Mouse (Mus musculus) urinary bladder, postnatal 10 days (tissue): ENCODE results near the gene Med13.
"Not testable (repeated sequence)": the region's sequence is repeated elsewhere in the genome, so short reads cannot be mapped to it uniquely, and the experiment has no call there.

ENCODE experiments used
- DNase-seq: peaks from one replicate; pipeline ENCODE4 v3.0.0; 2022; ENCODE audit warnings: low spot score

Gene Med13

DNA sequence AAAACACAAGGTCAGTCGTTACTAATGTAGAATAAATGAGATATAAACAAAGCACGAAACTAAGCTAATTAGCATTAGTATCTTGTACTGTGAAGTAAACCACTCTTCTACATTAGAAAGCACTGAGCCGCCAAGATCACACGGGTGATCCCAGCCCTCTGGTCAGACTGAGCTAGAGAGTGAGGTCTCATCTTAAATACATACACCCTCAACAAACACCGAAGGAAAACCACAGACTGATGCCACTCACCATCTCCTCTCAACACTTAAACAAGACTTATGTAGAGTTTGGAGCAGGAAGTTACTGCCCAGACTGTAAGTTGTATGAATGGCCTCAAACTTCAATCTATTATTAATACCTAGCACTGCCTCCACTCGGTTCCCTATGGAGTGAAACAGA lies 47.1 kb downstream of the Med13 start:
- DNase-seq = no peak

DNA sequence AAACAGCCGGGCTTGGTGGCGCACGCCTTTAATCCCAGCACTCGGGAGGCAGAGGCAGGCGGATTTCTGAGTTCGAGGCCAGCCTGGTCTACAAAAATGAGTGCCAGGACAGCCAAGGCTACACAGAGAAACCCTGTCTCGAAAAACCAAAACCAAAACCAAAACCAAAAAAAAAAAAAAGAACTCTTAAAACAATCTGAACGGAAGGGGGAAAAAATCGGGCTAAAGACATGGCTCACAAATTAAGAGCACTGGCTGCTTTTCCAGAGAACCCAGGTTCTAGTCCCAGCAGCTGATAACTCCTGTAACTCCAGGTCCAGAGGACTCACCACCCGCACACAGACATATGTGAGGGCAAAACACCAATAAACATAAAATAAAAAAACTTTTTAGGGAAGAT lies 65.2 kb downstream of the Med13 start:
- DNase-seq = not testable (repeated sequence)

DNA sequence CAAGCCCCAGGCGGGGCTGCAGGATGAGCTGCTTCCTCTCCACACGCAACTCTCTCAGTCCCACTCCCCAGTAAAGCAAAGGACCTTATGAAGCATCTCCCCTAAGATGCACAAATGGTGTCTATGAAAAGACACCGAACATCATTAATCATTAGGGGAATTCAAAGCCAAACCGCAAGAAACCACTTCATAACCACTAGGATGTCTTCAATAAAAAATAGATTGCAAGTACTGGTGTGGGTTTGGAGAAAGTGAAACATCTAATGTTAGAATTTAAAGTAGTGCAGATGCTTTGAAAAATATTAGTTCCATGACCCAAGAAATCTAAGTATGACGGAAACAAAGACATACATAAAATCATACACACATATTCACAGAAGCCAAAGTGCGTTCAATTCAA lies 65.7 kb downstream of the Med13 start:
- DNase-seq = no peak

DNA sequence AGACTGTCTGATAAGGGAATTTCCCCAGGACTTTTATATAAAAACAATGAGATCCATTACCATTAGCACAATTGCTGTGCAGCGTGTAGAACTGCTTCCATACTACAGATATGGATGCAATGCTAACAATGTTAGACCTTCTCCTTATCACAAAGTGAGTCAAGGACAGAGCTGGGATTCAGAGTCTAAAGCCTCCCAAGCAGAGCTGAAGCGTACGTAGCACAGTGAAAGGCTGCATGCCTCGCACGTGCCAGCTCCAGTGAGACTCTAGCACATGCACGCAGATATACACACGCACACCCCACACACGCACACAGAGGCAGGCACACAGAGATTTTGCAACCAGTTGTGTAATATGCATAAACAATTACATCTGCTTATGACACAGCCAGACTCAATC lies 71.7 kb downstream of the Med13 start:
- no peak for DNase-seq

DNA sequence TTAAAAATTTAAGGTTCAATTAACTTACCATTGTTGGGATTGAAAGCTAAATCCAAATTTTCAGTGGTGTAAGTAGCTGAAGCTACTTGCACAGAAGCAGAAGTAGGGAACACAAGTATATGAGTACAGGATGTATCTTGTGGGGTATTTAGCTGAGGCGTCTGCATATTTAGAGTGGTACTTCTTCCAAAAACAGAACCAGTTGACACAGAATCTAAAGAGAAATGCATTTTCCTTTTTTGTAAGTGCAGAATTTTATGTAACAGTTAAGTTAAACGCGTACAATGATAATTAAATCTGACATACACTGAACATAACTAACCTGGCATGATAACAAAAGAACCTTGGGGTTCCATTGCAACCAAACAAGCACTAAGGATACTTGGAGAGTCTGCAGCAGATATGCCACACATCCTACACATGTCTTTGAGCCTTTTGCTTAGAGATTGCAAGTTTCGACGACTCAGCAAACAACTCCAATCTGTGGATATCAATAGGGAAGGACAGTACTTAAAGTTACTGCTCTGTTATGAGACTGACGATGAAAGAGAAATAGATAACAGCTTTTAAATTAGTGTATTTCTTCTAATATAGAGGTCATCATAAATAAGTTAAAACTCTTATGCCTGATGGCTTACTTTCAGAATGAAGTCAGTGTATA lies 78.8 kb downstream of the Med13 start:
- DNase-seq = no peak

DNA sequence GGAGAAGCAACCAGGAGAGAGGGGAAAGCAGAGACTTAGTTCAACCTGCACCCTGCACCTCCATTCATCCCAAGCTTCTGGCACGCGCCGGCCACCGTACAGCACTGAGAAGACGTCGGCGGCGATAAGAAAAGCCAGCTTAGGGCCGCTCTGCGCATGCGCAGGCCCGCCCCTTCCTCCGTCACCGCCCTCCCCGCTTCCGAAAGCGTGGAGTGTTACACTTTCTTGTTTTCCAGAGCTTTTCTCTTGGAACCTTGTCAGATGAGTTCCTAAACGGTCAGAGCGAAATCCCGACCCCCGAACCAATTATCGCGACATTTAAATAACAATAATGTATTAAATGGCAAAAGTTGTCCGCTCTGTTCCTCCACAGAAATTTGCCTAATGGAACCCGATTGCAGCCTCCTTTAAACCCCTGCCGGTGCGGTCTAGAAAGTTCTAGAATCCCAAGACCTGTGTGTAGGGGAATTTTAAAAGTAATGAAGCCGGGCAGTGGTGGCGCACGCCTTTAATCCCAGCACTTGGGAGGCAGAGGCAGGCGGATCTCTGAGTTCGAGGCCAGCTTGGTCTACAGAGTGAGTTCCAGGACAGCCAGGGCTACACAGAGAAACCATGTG lies 99.8 kb downstream of the Med13 start, which contains the start of gene Ints2:
Ints2 (minus strand) TSS at position 116 of the 617 bp plus-strand sequence.
- DNase-seq = peak; percentile 89

DNA sequence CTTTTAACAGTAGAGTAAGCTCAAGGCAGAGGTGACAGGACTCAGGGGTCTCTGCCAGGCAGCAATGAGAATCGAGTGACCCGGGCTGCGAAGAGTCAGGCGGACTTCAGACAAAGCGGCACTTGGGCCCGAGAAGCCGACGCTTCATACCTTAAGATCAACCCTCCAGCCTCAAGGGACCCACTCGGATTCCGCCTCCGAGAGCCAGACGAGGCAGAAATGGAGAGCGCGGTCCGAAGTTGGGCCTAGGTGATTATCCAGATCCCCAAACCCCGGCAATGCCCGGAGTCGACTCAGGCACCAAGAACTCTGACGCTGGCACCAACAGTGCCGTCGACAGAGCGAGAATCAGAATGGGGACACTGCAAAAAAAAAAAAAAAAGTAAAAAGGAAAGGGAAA lies 100.3 kb downstream of the Med13 start:
- DNase-seq = no peak

- DNase-seq = no peak
These were observed 104.1 kb downstream of the Med13 start for GRCm38 (mm10) chr11:86253342-86253741.

DNA sequence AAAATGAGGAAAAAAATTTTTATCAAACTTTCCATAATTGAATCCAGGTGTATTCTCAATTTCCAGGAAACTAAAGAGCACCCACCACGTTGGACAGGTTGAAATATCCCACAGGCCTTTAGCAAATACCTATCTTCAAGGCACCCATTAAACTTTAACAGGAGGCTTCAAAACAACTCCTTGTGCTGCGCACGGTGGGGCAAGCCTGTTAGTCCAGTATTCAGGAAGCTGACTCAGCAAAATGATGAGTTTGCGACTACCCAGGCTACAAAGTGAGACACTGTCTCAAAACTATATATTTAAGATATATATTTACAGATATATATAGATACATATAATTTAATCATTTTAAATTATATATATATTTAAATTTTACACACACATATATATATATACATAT lies 125.0 kb downstream of the Med13 start:
- DNase-seq = no peak

GRCm38 (mm10) chr11:86231781-86232350 lies 125.5 kb downstream of the Med13 start:
- DNase-seq = no peak

DNA sequence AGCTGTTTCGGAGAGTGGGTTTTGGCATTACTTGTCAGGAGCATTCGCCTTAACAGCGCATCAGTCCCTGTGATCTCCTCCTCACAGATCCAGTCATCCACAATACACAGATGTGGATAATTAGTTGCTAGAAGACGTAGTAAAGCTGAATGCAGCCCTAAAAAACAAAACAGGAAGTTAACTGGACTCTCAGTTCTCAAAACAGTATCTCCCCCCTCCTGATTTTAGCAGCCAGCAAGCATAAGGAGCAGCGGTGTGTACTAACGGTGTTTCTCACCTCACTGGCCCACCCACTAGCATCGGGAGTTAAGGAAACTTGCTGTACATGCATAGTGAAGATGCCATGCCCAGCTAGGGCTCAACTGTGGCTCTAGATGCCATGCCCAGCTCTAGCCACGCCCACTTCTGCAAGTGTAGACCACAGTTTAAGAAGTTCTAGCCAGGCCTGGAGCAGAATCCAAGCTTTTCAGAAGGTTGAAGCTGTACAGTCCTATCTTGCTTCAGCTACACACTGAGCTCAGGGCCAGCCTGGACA lies 130.7 kb downstream of the Med13 start:
- no peak for DNase-seq

GRCm38 (mm10) chr11:86225761-86226160 lies 131.6 kb downstream of the Med13 start:
- no peak for DNase-seq
